Mouse (Mus musculus) neural tube, embryonic 15.5 days (tissue): ENCODE results near the gene Myo10. TPM values are rescaled to one million over a fixed set of nuclear protein-coding genes. Genes with fewer than 3 reads are reported as not detected.

Source experiments
- ATAC-seq: fragments of 200-750 bp; cut with Nextera tagmentation; 2 replicates; pipeline ENCODE4 v1.8.0; 2017; ENCODE audit warnings: mild to moderate bottlenecking, moderate TSS enrichment, moderate library complexity; ENCODE audit not compliant: low FRiP score
- H3K27ac ChIP-seq: fragments of 300-500 bp; sonication (generic); replicated peaks from 2 replicates; pipeline ENCODE4 v1.5.1; 2015; ENCODE audit warnings: mild to moderate bottlenecking, inconsistent platforms
- H3K27me3 ChIP-seq: fragments of 300-500 bp; sonication (generic); replicated peaks from 2 replicates; pipeline ENCODE4 v1.6.1; 2015; ENCODE audit warnings: inconsistent platforms
- H3K36me3 ChIP-seq: fragments of 300-500 bp; sonication (generic); 2 replicates; pipeline ENCODE4 v1.6.1; 2015; ENCODE audit warnings: inconsistent platforms
- H3K4me1 ChIP-seq: fragments of 300-500 bp; sonication (generic); 2 replicates; pipeline ENCODE4 v1.6.1; 2015; ENCODE audit warnings: inconsistent platforms
- H3K4me2 ChIP-seq: fragments of 300-500 bp; sonication (generic); 2 replicates; pipeline ENCODE4 v1.6.1; 2015; ENCODE audit warnings: inconsistent platforms, mild to moderate bottlenecking, moderate library complexity
- H3K4me3 ChIP-seq: fragments of 300-500 bp; sonication (generic); replicated peaks from 2 replicates; pipeline ENCODE4 v1.5.1; 2015; ENCODE audit warnings: mild to moderate bottlenecking, inconsistent platforms
- H3K9ac ChIP-seq: fragments of 300-500 bp; sonication (generic); replicated peaks from 2 replicates; pipeline ENCODE4 v1.6.1; 2015; ENCODE audit warnings: mild to moderate bottlenecking, inconsistent platforms
- H3K9me3 ChIP-seq: fragments of 300-500 bp; sonication (generic); replicated peaks from 2 replicates; pipeline ENCODE4 v1.6.1; 2016; ENCODE audit warnings: inconsistent platforms
- WGBS: fragments of 180-500 bp; shearing (Covaris S2); methylation state at CpG from one replicate; pipeline ENCODE4 v1.1.7; 2015; ENCODE audit warnings: mixed read lengths; 5-methylcytosine and 5-hydroxymethylcytosine counted together
- polyA plus RNA-seq: library from polyadenylated mRNA; unstranded; fragments of >200 nt; fragmentation: Nextera tagmentation; extraction: Ambion mirVana; gene quantifications from 2 replicates; pipeline ENCODE4 v1.2.1, GENCODE M21; 2015

Myo10 gene
- polyA plus RNA-seq, 1 experiment from 2014 or later = 19.5 TPM

DNA sequence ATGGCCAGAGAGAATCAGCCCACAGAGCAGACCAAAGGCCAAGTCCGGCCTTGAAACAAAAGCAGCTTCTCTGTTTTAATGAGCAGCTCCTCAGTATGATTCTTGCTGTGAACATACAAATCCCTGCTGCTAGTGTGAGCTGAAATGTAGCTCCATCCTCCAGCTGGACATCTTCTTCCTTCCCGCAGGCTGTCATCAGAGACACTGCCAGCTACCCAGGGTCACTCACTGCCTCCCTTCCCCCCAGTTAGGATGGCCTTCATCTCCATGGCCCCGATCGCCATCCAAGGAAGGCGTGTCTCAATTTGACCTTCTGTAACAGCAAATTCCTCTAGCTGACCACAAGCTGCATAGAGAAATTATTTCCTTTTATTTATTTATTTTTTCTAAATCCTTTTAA, 32.4 kb upstream of the Myo10 start:
- no peak overlapping the region for H3K9ac ChIP-seq
- no peak overlapping the region for H3K4me2 ChIP-seq
- no peaks in the 10 kb centered on the region for H3K36me3 ChIP-seq
- H3K9me3 ChIP-seq = no peaks in the 10 kb centered on the region
- H3K27ac ChIP-seq = no peak overlapping the region
- H3K27me3 ChIP-seq = no peaks in the 10 kb centered on the region
- 86% methylated on average over 5 of the region's 5 CpGs for WGBS
- ATAC-seq = no peak
- no peaks in the 10 kb centered on the region for H3K4me1 ChIP-seq
- H3K4me3 ChIP-seq = no peak overlapping the region

DNA sequence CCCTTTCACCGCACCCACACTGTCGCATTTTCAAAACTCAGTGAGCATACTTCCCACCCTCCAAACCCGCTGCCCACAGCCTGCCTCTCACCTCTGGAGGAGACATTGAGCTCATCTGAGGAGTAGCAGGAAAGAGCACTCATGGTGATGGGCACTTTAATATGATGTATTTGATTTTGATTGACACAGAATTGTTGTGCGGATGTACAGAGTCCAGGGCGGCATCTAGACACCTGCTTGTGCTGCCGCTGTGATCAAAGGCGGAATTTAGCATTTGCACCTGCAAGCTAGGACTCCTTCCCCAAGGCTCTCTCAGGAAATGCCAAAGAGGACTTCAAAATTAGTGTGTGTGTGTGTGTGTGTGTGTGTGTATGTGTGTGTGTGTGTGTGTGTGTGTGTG, 31.4 kb upstream of the Myo10 start:
- H3K27ac ChIP-seq = no peak overlapping the region
- H3K4me1 ChIP-seq = no peaks in the 10 kb centered on the region
- H3K9me3 ChIP-seq = no peaks in the 10 kb centered on the region
- H3K36me3 ChIP-seq = no peaks in the 10 kb centered on the region
- H3K27me3 ChIP-seq = no peaks in the 10 kb centered on the region
- WGBS = 96% methylated on average over 7 of the region's 7 CpGs
- no peak overlapping the region for H3K9ac ChIP-seq
- no peak overlapping the region for H3K4me3 ChIP-seq
- no peak for ATAC-seq
- no peak overlapping the region for H3K4me2 ChIP-seq

DNA sequence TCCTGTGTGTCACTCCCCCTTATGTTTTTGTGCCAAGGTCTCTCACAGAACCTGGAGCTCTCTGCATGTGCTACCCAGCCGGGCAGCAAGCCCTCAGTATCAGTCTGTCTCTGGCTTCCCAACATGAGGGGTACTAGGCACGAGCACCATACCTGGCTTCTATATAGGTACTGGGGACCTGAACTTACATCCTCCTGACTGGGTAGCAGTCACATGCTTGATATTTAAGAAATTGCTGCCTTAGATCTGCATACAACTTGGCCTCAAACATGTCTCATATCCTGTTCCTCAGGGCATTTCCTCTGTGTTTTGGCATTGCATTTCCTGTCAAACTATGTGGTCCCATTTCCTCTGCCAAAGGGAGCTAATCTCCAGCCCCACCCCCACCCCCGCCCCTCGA, 30.4 kb upstream of the Myo10 start:
- H3K36me3 ChIP-seq = no peaks in the 10 kb centered on the region

DNA sequence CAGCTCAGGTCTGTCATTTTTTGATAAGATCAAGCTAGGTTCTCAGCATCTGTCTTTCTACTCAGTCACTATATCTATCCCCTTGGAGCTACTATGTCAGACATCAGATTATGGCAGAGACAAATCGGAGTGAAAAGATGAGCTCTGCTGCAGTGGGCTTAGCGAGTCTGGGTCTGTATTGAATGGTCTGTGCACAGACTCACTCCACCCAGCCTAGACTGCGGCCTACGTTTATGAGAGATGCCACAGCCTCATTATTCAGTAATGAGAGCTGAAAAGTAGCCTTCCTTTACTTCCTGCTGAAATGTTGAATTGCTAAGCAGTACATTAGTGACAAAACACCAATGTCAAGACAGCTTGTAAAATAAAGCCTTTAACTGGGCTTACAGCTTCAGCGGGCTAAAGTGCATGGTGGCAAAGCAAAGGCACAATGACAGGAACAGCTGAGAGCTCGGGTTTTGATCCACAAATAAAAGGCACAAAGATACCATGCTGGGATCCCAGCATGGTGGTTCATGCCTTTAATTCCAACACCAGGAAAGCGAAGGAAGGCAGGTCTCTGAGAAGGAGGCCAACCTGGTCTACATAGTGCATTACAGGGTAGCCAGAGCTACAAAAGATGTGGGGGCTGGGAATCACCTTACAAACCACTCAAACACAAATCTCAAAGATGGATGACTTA, 28.7 kb upstream of the Myo10 start:
- 31% methylated on average over 7 of the region's 7 CpGs for WGBS
- no peaks in the 10 kb centered on the region for H3K36me3 ChIP-seq
- ATAC-seq = no peak

More for the DNA sequence above, 30.4 kb upstream of the Myo10 start:
- 89% methylated on average over 4 of the region's 4 CpGs for WGBS
- Histone ChIP-seq H3K9ac (no peak overlapping the region), H3K4me1 (no peaks in the 10 kb centered on the region), H3K4me2 (no peak overlapping the region), H3K27me3 (no peaks in the 10 kb centered on the region), H3K4me3 (no peak overlapping the region), H3K9me3 (no peaks in the 10 kb centered on the region), H3K27ac (no peak overlapping the region)
- no peak for ATAC-seq

DNA sequence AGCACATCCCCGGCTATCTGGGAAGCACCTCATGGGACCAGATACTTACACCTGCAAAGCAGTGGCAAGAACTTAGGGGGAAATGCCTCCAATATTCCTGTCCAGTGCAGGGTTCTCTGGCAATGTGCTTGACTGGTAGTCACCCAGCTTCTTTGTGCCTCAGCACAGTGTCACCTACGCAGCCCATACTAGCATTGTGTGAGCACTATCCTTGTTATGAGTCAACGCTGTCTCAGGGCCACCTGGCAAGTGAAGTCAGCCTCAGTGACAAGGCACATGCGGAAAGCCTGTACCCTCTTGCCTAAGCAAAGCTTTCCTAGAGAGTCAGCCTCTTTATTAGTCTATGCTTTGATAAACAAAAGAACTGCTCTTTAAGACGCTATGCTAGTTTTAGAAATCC, 24.0 kb upstream of the Myo10 start:
- no peak overlapping the region for H3K9ac ChIP-seq
- WGBS = 93% methylated on average over 5 of the region's 5 CpGs
- ATAC-seq = no peak

More for the DNA sequence above, 28.7 kb upstream of the Myo10 start:
- no peaks in the 10 kb centered on the region for H3K27me3 ChIP-seq
- H3K4me3 ChIP-seq = no peak overlapping the region
- H3K4me1 ChIP-seq = no peaks in the 10 kb centered on the region
- no peaks in the 10 kb centered on the region for H3K9me3 ChIP-seq
- no peak overlapping the region for H3K9ac ChIP-seq
- no peak overlapping the region for H3K4me2 ChIP-seq
- H3K27ac ChIP-seq = no peak overlapping the region

DNA sequence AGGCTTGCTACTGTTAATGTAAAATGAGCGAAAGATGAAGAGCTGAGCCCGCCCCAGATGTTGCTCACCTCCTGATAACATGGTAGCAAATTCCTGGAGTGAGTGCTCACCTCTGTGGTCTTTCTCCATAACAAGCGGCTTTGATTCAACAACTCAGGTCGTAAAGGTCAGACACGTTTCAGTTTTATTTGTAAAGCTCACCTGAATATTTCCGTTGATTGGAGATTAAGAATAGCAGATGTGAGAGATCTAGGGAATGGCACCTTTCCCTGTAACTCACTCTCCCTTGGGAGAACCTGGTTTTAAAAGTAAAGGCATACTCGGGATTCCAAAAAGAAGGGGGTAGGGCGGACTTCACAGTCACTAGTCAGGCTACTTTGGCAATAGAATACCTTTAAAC, 20.0 kb upstream of the Myo10 start:
- 82% methylated on average over 8 of the region's 8 CpGs for WGBS
- H3K4me2 ChIP-seq = no peak overlapping the region
- H3K9me3 ChIP-seq = no peaks in the 10 kb centered on the region
- H3K4me1 ChIP-seq = no peaks in the 10 kb centered on the region
- H3K4me3 ChIP-seq = no peak overlapping the region
- H3K27me3 ChIP-seq = no peaks in the 10 kb centered on the region
- no peak overlapping the region for H3K27ac ChIP-seq
- no peaks in the 10 kb centered on the region for H3K36me3 ChIP-seq
- H3K9ac ChIP-seq = no peak overlapping the region
- ATAC-seq = no peak

More for the DNA sequence above, 24.0 kb upstream of the Myo10 start:
- Histone ChIP-seq H3K4me2 (no peak overlapping the region), H3K27ac (no peak overlapping the region), H3K9me3 (no peaks in the 10 kb centered on the region), H3K36me3 (no peaks in the 10 kb centered on the region), H3K27me3 (no peaks in the 10 kb centered on the region), H3K4me1 (no peaks in the 10 kb centered on the region), H3K4me3 (no peak overlapping the region)

DNA sequence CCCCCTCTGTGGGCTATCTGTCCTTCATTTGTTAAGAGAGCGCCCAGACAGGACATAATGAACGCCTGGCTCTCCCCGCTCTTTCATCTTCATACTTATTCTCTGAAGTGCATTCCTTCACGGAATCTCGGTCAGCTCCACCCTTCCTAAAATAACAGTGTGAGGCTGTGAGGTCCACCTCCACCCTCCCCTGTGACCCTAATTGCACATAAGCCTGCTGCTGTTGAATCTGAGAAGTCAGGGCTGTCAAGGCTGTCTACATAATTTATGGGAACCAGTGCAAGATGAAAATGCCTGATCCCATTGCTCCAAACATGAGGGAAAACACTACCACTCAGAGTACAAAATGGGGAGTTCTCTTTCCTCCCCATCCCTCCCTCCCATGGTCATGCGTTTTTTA, 19.0 kb upstream of the Myo10 start:
- no peak for ATAC-seq
- Histone ChIP-seq H3K4me2 (no peak overlapping the region), H3K4me1 (no peaks in the 10 kb centered on the region), H3K9ac (no peak overlapping the region), H3K27ac (no peak overlapping the region), H3K36me3 (no peaks in the 10 kb centered on the region), H3K4me3 (no peak overlapping the region), H3K27me3 (no peaks in the 10 kb centered on the region), H3K9me3 (no peaks in the 10 kb centered on the region)
- 72% methylated on average over 6 of the region's 6 CpGs for WGBS

DNA sequence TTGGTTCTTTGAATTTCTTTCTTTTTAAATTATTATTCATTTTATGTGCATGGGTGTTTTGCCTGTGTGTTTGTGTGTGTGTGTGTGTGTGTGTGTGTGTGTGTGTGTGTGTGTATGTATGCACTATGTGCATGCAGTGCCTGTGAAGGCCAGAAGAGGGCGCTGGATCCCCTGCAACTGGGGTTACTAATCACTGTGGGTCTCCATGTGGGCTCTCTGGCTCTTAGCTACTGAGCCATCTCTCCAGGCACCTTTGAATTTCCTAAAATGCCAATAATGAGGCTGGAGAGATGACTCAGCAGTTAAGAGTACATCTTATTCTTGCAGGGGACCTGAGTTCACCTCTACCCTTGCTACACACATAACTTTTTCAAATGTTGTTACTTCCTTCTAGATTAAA, 18.1 kb upstream of the Myo10 start:
- Histone ChIP-seq H3K4me1 (no peaks in the 10 kb centered on the region), H3K9ac (no peak overlapping the region), H3K9me3 (no peaks in the 10 kb centered on the region), H3K36me3 (no peaks in the 10 kb centered on the region), H3K4me2 (no peak overlapping the region), H3K27me3 (no peaks in the 10 kb centered on the region), H3K4me3 (no peak overlapping the region), H3K27ac (no peak overlapping the region)
- WGBS = 86% methylated on average over 1 of the region's 1 CpGs
- ATAC-seq = no peak

DNA sequence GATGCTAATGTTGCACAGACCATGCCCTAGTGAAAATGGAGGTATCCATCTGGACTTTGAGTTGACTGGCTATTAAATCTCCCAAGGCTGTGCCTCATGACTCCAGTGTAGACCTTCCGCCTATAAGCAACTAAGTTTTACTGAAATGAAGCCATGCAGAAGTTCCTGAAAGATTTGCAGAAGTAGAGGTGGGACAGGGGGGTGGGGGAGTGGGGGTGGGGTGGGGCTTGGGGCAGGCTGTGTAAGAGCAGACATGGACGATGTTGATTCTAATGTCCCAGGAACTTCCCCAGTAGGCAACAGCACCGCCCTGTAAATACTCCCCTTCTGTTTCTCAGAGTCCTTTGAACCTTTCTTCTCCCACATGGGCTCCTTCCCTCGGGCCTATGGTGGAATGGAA, 16.9 kb upstream of the Myo10 start:
- Histone ChIP-seq H3K4me3 (no peak overlapping the region), H3K4me2 (no peak overlapping the region), H3K27me3 (no peaks in the 10 kb centered on the region), H3K9ac (no peak overlapping the region), H3K27ac (no peak overlapping the region), H3K9me3 (no peaks in the 10 kb centered on the region), H3K4me1 (no peaks in the 10 kb centered on the region), H3K36me3 (no peaks in the 10 kb centered on the region)
- no peak for ATAC-seq
- WGBS = 79% methylated on average over 4 of the region's 4 CpGs

DNA sequence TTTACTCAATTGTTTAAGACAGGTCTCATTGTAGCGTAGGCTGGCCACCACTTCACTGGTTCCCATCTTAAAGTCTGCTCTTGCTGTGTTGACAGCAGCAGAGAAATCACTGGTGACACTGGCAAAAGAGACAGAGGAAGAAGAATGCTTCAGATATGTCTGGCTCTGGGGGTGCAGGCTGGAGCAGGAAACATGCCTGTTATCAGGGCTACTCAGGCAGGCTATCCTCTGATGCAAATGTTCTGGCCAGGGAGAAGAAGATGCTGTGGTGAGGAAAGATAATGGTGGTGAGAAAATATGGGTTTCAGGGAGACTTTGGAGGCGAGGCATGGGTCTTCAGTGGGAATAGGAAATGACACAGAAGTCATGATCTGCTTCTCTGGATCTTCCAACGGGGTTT, 13.6 kb upstream of the Myo10 start:
- 87% methylated on average over 3 of the region's 3 CpGs for WGBS
- no peak overlapping the region for H3K9ac ChIP-seq
- no peak overlapping the region for H3K4me2 ChIP-seq
- no peaks in the 10 kb centered on the region for H3K4me1 ChIP-seq
- no peaks in the 10 kb centered on the region for H3K36me3 ChIP-seq
- H3K27me3 ChIP-seq = no peaks in the 10 kb centered on the region
- H3K4me3 ChIP-seq = no peak overlapping the region
- no peak for ATAC-seq
- H3K27ac ChIP-seq = no peak overlapping the region
- H3K9me3 ChIP-seq = no peaks in the 10 kb centered on the region

DNA sequence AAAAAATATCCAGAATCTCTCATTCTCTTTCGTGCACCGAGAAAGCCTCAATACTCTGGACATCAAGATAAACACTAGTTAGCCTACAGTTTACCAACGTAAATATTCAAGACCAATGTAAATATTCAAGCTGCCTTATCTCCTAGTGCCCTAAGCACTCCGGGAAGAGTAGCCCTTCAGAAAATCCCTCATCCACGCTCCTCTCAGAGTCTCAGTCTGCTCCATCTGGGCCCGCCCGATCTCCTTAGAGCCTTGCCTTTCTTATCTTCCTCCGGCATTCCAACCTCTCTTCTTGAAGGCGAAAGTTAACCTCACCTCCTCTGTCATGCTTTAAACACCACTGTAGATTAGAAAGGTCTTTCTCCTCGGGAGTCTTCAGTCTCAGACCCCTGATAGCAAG, 13.1 kb upstream of the Myo10 start:
- H3K9ac ChIP-seq = no peak overlapping the region
- ATAC-seq = no peak
- no peaks in the 10 kb centered on the region for H3K9me3 ChIP-seq
- no peak overlapping the region for H3K4me3 ChIP-seq
- WGBS = 91% methylated on average over 10 of the region's 10 CpGs
- H3K4me1 ChIP-seq = no peaks in the 10 kb centered on the region
- no peak overlapping the region for H3K27ac ChIP-seq
- no peaks in the 10 kb centered on the region for H3K27me3 ChIP-seq
- H3K36me3 ChIP-seq = no peaks in the 10 kb centered on the region
- H3K4me2 ChIP-seq = no peak overlapping the region

DNA sequence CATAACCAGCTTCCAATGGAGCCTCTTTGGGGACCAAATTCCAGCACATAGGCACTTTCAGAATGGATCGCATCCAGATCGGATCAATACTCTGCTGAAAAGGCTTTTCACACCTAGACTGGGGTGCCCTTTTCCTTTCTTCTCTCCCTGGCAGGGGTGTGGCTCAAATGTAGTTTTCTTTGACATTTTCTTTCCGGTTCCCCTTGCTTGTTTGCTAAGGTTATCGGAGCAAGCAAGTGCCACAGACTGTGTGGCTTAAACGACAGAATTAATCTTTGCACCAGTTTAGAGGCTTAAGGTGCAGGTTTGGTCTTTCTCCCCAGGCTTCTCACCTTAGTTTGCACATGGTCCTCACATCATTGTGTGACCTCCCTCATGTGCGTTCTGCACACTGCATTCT, 11.1 kb upstream of the Myo10 start:
- ATAC-seq = no peak
- WGBS = 81% methylated on average over 6 of the region's 6 CpGs
- H3K4me1 ChIP-seq = no peaks in the 10 kb centered on the region

DNA sequence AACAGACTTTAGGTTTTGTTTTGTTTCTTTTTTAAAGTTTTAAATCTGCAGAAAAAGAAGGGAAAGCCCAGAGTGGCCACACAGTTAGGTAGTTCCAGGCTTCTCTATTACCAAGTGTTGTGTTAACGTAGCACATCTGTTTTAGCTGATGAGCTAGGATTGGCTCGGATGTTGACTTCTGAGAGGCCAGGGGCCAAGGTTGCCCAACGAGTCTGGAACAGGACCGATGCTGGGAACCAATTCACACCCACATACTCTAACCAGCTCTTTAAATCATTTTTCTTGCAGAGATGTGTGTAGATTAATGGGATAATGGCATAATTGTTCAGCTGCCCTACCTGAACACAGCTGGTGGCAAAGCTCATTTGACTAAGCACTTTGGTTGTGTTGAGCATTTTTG, 1.8 kb upstream of the Myo10 start:
- no peaks in the 10 kb centered on the region for H3K9me3 ChIP-seq
- no peak overlapping the region for H3K9ac ChIP-seq
- no peak overlapping the region for H3K4me3 ChIP-seq
- peaks cover 31% of the 10 kb centered on the region for H3K4me1 ChIP-seq
- ATAC-seq = no peak
- WGBS = 88% methylated on average over 4 of the region's 4 CpGs
- H3K4me2 ChIP-seq = no peak overlapping the region
- H3K36me3 ChIP-seq = no peaks in the 10 kb centered on the region
- H3K27me3 ChIP-seq = peaks cover 24% of the 10 kb centered on the region
- no peak overlapping the region for H3K27ac ChIP-seq

More for the DNA sequence above, 11.1 kb upstream of the Myo10 start:
- Histone ChIP-seq H3K36me3 (no peaks in the 10 kb centered on the region), H3K27ac (no peak overlapping the region), H3K4me3 (no peak overlapping the region), H3K9ac (no peak overlapping the region), H3K9me3 (no peaks in the 10 kb centered on the region), H3K4me2 (no peak overlapping the region), H3K27me3 (no peaks in the 10 kb centered on the region)
